Mouse (Mus musculus) midbrain, postnatal 0 days (tissue): ENCODE data around the gene Hist1h2bf. TPM values are rescaled to one million over a fixed set of nuclear protein-coding genes. Genes with fewer than 3 reads are reported as not detected.
"Not testable (repeated sequence)": the region's sequence is repeated elsewhere in the genome, so short reads cannot be mapped to it uniquely, and the experiment has no call there.

Experiments
- ATAC-seq: fragments of 200-750 bp; cut with Nextera tagmentation; 2 replicates; pipeline ENCODE4 v1.8.0; 2017; ENCODE audit warnings: moderate number of reproducible peaks, mild to moderate bottlenecking, moderate TSS enrichment, moderate library complexity; ENCODE audit not compliant: low FRiP score
- DNase-seq: peaks from one replicate; pipeline ENCODE4 v3.0.0-alpha.2; 2015; ENCODE audit warnings: low spot score
- H3K27ac ChIP-seq: fragments of 300-500 bp; sonication (generic); 2 replicates; pipeline ENCODE4 v1.5.1; 2014; ENCODE audit warnings: low read depth, mild to moderate bottlenecking, low read length, mixed read lengths
- H3K27me3 ChIP-seq: fragments of 300-500 bp; sonication (generic); 2 replicates; pipeline ENCODE4 v1.6.1; 2014; ENCODE audit warnings: low read length, control low read depth, mixed read lengths; ENCODE audit not compliant: insufficient read depth
- H3K36me3 ChIP-seq: fragments of 300-500 bp; sonication (generic); 2 replicates; pipeline ENCODE4 v1.6.1; 2014; ENCODE audit warnings: low read length, control low read depth, mixed read lengths; ENCODE audit not compliant: insufficient read depth
- H3K4me1 ChIP-seq: fragments of 300-500 bp; sonication (generic); 2 replicates; pipeline ENCODE4 v1.6.1; 2014; ENCODE audit warnings: mild to moderate bottlenecking, control low read depth, antibody characterized with exemption, low read length, mixed read lengths; ENCODE audit not compliant: insufficient read depth
- H3K4me2 ChIP-seq: fragments of 300-500 bp; sonication (generic); 2 replicates; pipeline ENCODE4 v1.6.1; 2014; ENCODE audit warnings: low read depth, mild to moderate bottlenecking, low read length, mixed read lengths; ENCODE audit not compliant: poor library complexity, severe bottlenecking
- H3K4me3 ChIP-seq: fragments of 300-500 bp; sonication (generic); 2 replicates; pipeline ENCODE4 v1.5.1; 2014; ENCODE audit warnings: low read depth, mild to moderate bottlenecking, low read length, moderate library complexity
- H3K9ac ChIP-seq: fragments of 300-500 bp; sonication (generic); replicated peaks from 2 replicates; pipeline ENCODE4 v1.6.1; 2014; ENCODE audit warnings: mild to moderate bottlenecking, low read length, moderate library complexity, mixed read lengths; ENCODE audit not compliant: poor library complexity, severe bottlenecking
- H3K9me3 ChIP-seq: fragments of 300-500 bp; sonication (generic); 2 replicates; pipeline ENCODE4 v1.6.1; 2016; ENCODE audit warnings: low read length, control low read depth
- CTCF ChIP-seq: IDR thresholded peaks from 2 replicates; pipeline ENCODE4 v1.5.1; 2016; ENCODE audit warnings: antibody characterized with exemption, mild to moderate bottlenecking
- WGBS: fragments of 180-500 bp; shearing (Covaris S2); extraction: QIAGEN DNeasy Blood & Tissue Kit; methylation state at CpG from one replicate; pipeline ENCODE4 v1.1.7; 2014; 5-methylcytosine and 5-hydroxymethylcytosine counted together
- polyA plus RNA-seq: library from polyadenylated mRNA; unstranded; fragments of >200 nt; fragmentation: Nextera tagmentation; extraction: Ambion mirVana; gene quantifications from 2 replicates; pipeline ENCODE4 v1.2.1, GENCODE M21; 2015
- total RNA-seq: library from RNA; depleted of rRNA; stranded (reverse); fragments of >200 nt; gene quantifications from 2 replicates; pipeline ENCODE4 v1.2.3, GENCODE M21; 2014; rRNA removed

Hist1h2bf gene
- total RNA-seq (194 and 327 TPM in 2 replicates), polyA plus RNA-seq (0.43 TPM in 1 of 2 replicates, not detected in the other)

DNA sequence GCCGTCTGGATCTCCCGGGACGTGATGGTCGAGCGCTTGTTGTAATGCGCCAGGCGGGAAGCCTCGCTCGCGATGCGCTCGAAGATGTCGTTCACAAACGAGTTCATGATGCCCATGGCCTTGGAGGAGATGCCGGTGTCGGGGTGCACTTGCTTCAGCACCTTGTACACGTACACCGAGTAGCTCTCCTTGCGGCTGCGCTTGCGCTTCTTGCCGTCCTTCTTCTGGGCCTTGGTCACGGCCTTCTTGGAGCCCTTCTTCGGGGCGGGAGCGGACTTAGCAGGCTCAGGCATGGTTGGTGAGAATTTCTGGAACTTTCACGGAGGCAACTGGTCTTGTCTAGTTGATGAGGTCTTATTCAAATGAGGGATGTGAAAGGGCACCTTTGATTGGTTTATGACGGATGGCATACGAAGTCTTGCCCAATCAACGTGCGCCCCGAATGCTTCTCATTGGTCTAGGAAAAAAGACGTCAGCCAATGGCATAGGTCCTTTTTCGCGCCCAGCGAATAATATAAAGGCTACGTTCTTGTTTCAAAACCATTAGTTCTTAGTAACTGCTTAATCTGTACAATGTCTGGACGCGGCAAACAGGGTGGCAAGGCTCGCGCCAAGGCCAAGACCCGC lies at the start of gene Hist1h2bf, which contains the start of gene Hist1h2ad:
Gene Hist1h2bf (minus strand): TSS at position 299 of the 627 bp plus-strand sequence.
Gene Hist1h2ad (plus strand): TSS at position 484 of the 627 bp plus-strand sequence.
- peak within 1 kb of the TSS; percentile 67 for H3K27ac ChIP-seq
- DNase-seq: peak; percentile 99
- not testable (repeated sequence) for H3K36me3 ChIP-seq, H3K27me3 ChIP-seq, H3K9me3 ChIP-seq, H3K9ac ChIP-seq, H3K4me1 ChIP-seq
- peak within 1 kb of the TSS; percentile 54 for H3K4me2 ChIP-seq
- ATAC-seq: peak; percentile 93
- under 1% methylated on average over 22 of the region's 42 CpGs for WGBS
- H3K4me3 ChIP-seq: peak within 1 kb of the TSS; percentile 38

DNA sequence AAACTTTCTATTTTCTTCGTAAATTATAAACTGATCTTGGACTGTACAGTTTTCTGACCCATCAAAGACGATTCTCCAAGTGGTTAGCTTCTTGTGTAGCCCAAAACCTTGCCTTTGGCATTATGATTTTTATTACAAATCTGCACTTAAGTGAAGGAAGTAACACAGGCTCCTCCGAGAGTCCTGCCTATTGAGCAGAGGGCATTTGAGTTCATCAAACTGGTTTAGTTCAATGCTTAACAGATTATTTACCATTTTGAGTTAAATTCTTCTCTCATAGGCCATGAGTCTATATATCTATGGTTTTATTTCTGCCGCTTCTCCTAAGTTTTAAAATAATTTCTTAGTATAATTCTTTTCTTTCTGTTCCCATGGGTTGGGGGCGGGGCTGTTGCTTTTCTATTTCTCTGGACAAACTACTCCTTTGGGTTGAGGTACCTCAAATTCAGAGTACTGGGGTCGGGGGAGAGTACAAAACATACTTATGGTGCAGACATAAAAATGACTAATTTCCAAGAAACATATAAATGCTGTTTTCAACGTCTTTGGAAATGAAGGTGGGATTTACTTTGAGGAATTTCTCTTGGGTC lies 49.0 kb upstream of the Hist1h2bf start:
- Histone ChIP-seq H3K9me3 (no peaks in the 10 kb centered on the region), H3K4me3 (peak overlapping the region; percentile 52), H3K27me3 (no peaks in the 10 kb centered on the region), H3K27ac (peak overlapping the region; percentile 62; the same call in 1 of the 2 replicates), H3K4me2 (peak overlapping the region; percentile 81), H3K9ac (peak overlapping the region; percentile 58), H3K36me3 (no peaks in the 10 kb centered on the region), H3K4me1 (no peaks in the 10 kb centered on the region)
- ATAC-seq (no peak), DNase-seq (peak; percentile 12)
- WGBS: 28% methylated on average over 7 of the region's 7 CpGs
- TF ChIP-seq CTCF: no peak

DNA sequence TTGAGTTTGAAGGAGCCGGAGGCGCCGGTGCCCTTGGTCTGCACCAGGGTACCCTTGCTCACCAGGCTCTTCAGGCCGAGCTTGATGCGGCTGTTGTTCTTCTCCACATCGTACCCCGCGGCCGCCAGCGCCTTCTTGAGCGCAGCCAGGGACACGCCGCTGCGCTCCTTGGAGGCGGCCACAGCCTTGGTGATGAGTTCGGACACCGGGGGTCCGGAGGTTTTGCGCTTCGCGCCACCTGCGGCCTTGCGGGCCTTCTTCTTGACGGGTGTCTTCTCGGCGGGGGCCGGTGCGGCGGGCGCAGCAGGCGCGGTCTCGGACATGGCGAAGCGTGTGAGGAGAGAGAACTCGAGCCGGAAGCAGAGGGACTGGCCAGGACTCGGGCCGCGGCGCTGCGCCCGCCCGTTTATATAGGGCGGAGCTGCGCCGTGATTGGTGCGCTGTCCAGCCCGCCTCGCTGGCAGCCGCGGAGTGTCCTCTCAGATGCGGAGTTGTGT lies 48.2 kb upstream of the Hist1h2bf start, which contains the start of gene Hist1h1e:
Gene Hist1h1e (minus strand): TSS at position 384 of the 497 bp plus-strand sequence.
- peak; percentile 92 for ATAC-seq
- Histone ChIP-seq H3K4me3 (peak within 1 kb of the TSS; percentile 52), H3K4me2 (peak within 1 kb of the TSS; percentile 81), H3K9ac (peak within 1 kb of the TSS; percentile 58), H3K27ac (peak within 1 kb of the TSS; percentile 90)
- not testable (repeated sequence) for H3K4me1 ChIP-seq, H3K27me3 ChIP-seq, H3K9me3 ChIP-seq, H3K36me3 ChIP-seq
- DNase-seq: peak; percentile 91
- WGBS: under 1% methylated on average over 48 of the region's 53 CpGs

DNA sequence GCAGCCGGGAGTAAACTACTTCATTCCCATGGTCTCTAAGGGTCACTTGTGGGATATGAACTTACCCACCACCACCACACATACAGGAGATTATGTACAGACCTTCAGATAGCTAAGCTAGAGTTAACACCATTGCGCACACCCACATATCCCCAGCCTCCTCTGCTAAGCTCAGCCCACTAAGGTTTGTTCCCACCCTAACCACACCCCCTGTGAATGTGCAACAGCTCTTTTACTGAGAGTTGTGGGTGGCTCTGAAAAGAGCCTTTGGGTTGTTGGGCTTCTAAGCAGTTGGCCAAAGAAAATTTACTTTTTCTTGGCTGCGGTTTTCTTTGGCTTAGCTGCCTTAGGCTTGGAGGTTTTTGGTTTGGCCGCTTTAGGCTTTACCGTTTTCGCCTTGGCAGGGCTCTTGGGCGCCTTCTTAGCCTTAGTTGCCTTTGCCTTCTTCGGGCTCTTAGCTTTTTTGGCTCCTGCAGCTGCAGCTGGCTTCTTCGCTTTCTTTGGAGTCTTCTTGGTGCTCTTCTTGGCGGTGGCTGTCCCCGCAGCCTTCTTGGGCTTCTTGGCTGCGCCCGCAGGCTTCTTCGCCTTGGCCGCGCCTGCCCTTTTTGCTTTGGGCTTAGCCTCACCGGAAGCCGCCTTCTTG lies 47.7 kb upstream of the Hist1h2bf start:
- Histone ChIP-seq H3K36me3 (no peaks in the 10 kb centered on the region), H3K4me2 (peak overlapping the region; percentile 81), H3K9ac (peak overlapping the region; percentile 58), H3K27ac (peak overlapping the region; percentile 90), H3K27me3 (no peaks in the 10 kb centered on the region), H3K4me3 (peak overlapping the region; percentile 52), H3K4me1 (no peaks in the 10 kb centered on the region), H3K9me3 (no peaks in the 10 kb centered on the region)
- ATAC-seq: peak; percentile 87
- TF ChIP-seq CTCF: no peak
- WGBS: under 1% methylated on average over 18 of the region's 18 CpGs
- DNase-seq: peak; percentile 87

DNA sequence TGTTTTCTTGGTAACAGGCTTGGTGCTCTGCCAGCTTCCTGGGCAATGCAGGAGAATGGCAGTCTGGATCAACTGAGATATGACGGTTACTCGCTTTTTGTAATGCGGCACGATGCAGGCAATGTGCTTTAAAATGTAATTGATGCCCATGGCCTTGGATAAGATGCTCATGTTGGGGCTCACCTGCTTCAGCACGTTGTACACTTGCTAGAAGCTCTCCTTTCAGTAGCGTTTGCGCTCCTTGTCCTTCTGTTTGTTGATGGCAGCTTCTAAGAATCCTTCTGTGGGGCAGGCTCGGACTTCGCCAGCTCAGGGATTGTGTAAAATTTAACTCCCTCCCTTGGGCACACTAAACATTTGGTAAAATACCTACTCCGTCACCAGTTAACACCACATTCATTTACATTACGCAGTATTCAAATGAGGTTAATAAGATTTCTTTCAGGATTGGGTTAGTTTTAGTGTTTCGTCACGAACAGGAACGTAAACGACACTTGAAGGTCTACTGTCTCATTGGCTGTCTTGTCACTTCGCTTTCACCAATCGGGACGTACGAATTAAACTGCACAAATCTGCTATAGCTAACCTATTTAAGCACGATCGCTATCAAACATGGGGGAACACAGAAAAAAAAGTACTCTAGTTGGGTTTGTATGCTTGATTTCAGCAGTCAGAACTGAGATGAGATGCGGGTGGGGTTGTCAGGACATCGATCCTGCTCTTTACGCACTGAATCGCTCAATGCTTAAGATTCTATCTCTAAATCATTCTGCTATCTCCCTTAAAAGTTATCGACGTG lies 46.9 kb upstream of the Hist1h2bf start, which contains the start of gene Hist1h2be:
Gene Hist1h2be (minus strand): TSS at position 392 of the 799 bp plus-strand sequence.
- Histone ChIP-seq H3K4me3 (peak within 1 kb of the TSS; percentile 52), H3K9ac (peak within 1 kb of the TSS; percentile 58), H3K4me1 (no peaks in the 10 kb centered on the region), H3K9me3 (no peaks in the 10 kb centered on the region), H3K27ac (peak within 1 kb of the TSS; percentile 90), H3K27me3 (no peaks in the 10 kb centered on the region), H3K36me3 (no peaks in the 10 kb centered on the region), H3K4me2 (peak within 1 kb of the TSS; percentile 81)
- no peak for TF ChIP-seq CTCF
- WGBS: under 1% methylated on average over 27 of the region's 27 CpGs
- ATAC-seq: peak; percentile 86
- DNase-seq: peak; percentile 97
